Mouse (Mus musculus) B cell, adult (primary cell): ENCODE results near the gene 2300002M23Rik. TPM values are rescaled to one million over a fixed set of nuclear protein-coding genes. Genes with fewer than 3 reads are reported as not detected.

ENCODE experiments used
- total RNA-seq: library from RNA; stranded (reverse); gene quantifications from 4 replicates; pipeline ENCODE4 v1.2.4, GENCODE M21; 2023; ENCODE audit not compliant: inconsistent age

The 2300002M23Rik gene
- not detected in 4 replicates for total RNA-seq

DNA sequence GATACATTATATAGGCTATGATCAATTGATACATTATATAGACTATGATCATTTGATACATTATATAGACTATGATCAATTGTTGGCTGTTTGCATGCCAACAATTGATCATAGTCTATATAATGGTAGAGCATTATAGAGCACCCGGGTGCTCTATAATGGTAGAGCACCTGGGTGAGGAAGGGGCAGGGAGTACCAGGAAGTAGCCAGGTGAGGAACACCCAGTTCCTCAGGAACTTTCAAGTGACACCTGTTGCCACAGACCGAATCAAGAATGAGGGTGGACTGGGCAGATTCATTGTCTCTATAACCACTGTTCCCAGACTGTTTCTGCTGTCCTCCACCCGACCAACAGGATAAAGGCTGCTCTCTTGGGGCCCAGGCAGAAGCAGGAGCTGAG is at the start of gene 2300002M23Rik:
2300002M23Rik (plus strand) TSS at position 301 of the 400 bp plus-strand sequence.

DNA sequence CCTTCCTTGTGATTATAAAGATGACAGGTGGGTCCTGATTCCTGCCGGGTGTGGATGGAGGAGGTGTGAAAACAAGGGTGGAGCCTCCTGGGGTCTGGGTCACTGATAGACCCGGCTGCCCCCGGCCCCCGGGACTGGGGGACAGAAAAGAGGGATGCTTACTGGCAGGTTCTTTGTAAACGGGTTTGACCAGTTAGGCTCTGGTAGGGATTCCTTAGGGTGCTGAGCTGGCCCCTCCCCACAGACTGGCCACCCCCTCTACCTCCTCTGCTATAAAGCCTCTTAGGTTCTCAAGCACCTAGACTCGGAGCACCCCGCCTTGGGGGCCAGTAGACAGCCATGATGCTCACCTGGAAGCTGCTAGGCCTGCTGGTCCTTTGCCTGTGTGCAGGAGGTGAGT is 34.3 kb upstream of the 2300002M23Rik start, which contains the start of gene Psors1c2:
Psors1c2 (plus strand) TSS at position 301 of the 400 bp plus-strand sequence.

DNA sequence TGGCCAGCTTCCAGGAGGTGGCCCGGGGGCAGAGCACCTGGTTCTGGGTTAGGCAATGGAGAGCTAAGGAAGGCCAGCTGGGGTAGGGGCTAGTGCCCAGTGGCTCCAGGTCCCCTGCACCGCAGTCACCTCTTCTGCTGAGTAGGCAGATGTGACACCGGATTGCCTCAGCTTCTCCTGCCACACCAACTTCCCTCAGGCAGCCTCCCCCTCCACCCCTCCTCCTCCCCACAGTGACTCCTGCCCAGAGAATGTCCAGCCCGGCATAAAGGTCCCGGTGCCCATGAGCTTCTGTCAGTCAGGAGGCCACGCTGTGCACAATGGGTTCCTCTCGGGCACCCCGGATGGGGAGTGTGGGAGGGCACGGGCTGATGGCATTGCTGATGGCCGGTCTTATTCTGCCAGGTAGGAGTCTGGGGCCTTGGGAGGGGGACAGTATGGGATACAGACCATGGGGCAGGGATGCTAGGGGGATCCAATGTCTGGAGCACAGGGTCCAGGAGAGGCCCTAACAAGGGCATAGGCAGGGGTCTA is 15.3 kb upstream of the 2300002M23Rik start, which contains the start of gene Cdsn:
Cdsn (plus strand) TSS at position 248 of the 534 bp plus-strand sequence.

DNA sequence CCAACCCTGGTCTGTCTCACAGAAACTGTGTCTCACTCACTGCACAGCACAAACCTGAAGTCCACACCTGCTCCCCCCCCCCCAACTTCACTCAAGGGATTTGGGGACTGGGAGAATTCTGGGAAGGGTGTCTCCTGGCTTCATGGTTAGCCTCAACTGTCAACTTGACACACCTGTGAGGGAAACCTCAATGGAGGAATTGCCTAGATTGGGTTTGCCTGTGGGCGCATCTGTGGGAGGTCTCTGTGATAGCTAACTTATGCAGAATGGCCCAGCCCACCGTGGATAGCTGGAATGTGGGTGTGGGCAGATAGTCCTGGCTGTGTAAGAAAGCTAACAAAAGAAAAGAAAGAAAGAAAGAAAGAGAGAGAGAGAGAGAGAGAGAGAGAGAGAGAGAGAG is 34.0 kb downstream of the 2300002M23Rik start, which contains the start of gene Sfta2:
Sfta2 (plus strand) TSS at position 301 of the 400 bp plus-strand sequence.

Other genes starting within 250 kb of the 2300002M23Rik start
- gene H2-Q1, start 247.0 kb upstream of the 2300002M23Rik start, total RNA-seq: 11.8 to 16.3 TPM (median 15.1 TPM) in 4 replicates
- gene H2-Q2, start 225.2 kb upstream of the 2300002M23Rik start, total RNA-seq: 6.7 to 12.2 TPM (median 10.3 TPM) in 4 replicates
- 342 to 364 TPM (median 361 TPM) in 4 replicates for gene H2-Q4, start 187.8 kb upstream of the 2300002M23Rik start, total RNA-seq
- 271 to 340 TPM (median 322 TPM) in 4 replicates for gene H2-Q6, start 142.6 kb upstream of the 2300002M23Rik start, total RNA-seq
- gene H2-Q7, start 128.3 kb upstream of the 2300002M23Rik start, total RNA-seq: 154 to 200 TPM (median 183 TPM) in 4 replicates
- 55.8 to 66.3 TPM (median 64.4 TPM) in 4 replicates for gene H2-Q10, start 97.4 kb upstream of the 2300002M23Rik start, total RNA-seq
- gene Pou5f1, start 61.4 kb upstream of the 2300002M23Rik start, total RNA-seq: 0.63 to 0.74 TPM (median 0.67 TPM) in 3 of 4 replicates, not detected in the other
- gene Tcf19, start 50.6 kb upstream of the 2300002M23Rik start, total RNA-seq: 4.8 to 6.8 TPM (median 5.4 TPM) in 4 replicates
- gene Cchcr1, start 50.4 kb upstream of the 2300002M23Rik start, total RNA-seq: 11.5 to 19.0 TPM (median 13.4 TPM) in 4 replicates
- gene Psors1c2, start 34.2 kb upstream of the 2300002M23Rik start, total RNA-seq: not detected in 4 replicates
- not detected in 4 replicates for gene Cdsn, start 15.3 kb upstream of the 2300002M23Rik start, total RNA-seq
- gene Sfta2, start 34.1 kb downstream of the 2300002M23Rik start, total RNA-seq: not detected in 4 replicates
- not detected in 4 replicates for gene Gm9573, start 59.2 kb downstream of the 2300002M23Rik start, total RNA-seq
- not detected in 4 replicates for gene Mucl3, start 76.2 kb downstream of the 2300002M23Rik start, total RNA-seq
- 43.2 to 67.6 TPM (median 49.8 TPM) in 4 replicates for gene Vars2, start 100.1 kb downstream of the 2300002M23Rik start, total RNA-seq
- gene Gtf2h4, start 106.3 kb downstream of the 2300002M23Rik start, total RNA-seq: 17.9 to 21.2 TPM (median 19.8 TPM) in 4 replicates
- gene Ddr1, start 137.2 kb downstream of the 2300002M23Rik start, total RNA-seq: not detected in 4 replicates